Mouse (Mus musculus) myocyte (in vitro differentiated cells): ENCODE measurements around the gene Daglb. TPM values are rescaled to one million over a fixed set of nuclear protein-coding genes. Genes with fewer than 3 reads are reported as not detected.
"Not testable (repeated sequence)": the region's sequence is repeated elsewhere in the genome, so short reads cannot be mapped to it uniquely, and the experiment has no call there.

Experiments
- H3K27me3 ChIP-seq: one replicate; pipeline ENCODE4 v1.6.1; 2011; ENCODE audit not compliant: control insufficient read depth, insufficient read depth, insufficient read length
- H3K36me3 ChIP-seq: one replicate; pipeline ENCODE4 v1.6.1; 2011; ENCODE audit not compliant: control insufficient read depth, insufficient read depth
- H3K4me2 ChIP-seq: one replicate; pipeline ENCODE4 v1.6.1; 2011; ENCODE audit warnings: low read depth, control low read depth
- H3K4me3 ChIP-seq: one replicate; pipeline ENCODE4 v1.5.1; 2011; ENCODE audit warnings: mild to moderate bottlenecking, control low read depth, moderate library complexity
- H3K79me2 ChIP-seq: one replicate; pipeline ENCODE4 v1.6.1; 2011; ENCODE audit not compliant: control insufficient read depth, insufficient read depth
- H3ac ChIP-seq: one replicate; pipeline ENCODE4 v1.6.1; 2011; ENCODE audit not compliant: control insufficient read depth, insufficient read length
- CEBPB ChIP-seq: IDR thresholded peaks from 2 replicates; pipeline ENCODE4 v1.6.1; 2011; ENCODE audit warnings: mild to moderate bottlenecking, moderate library complexity; ENCODE audit not compliant: poor library complexity, insufficient read depth, severe bottlenecking
- E2F4 ChIP-seq: IDR thresholded peaks from one replicate; pipeline ENCODE4 v1.6.1; 2011; ENCODE audit warnings: mild to moderate bottlenecking, control low read depth, moderate library complexity; ENCODE audit not compliant: insufficient read depth
- MAX ChIP-seq: IDR thresholded peaks from one replicate; pipeline ENCODE4 v1.6.1; 2011; ENCODE audit warnings: low read depth, mild to moderate bottlenecking, control low read depth
- MYOD1 ChIP-seq, 3 experiments: IDR thresholded peaks; one replicate each; pipeline ENCODE4 v1.6.1; 2011; ENCODE audit warnings: control low read depth in 2 of 3, low read depth in 2 of 3, mild to moderate bottlenecking in 2 of 3, moderate library complexity in 1 of 3; ENCODE audit not compliant: insufficient read length in 2 of 3, control insufficient read depth in 1 of 3
- MYOG ChIP-seq, 3 experiments: IDR thresholded peaks; one replicate each; pipeline ENCODE4 v1.6.1; 2011; ENCODE audit warnings: control low read depth in 2 of 3, low read depth in 2 of 3, mild to moderate bottlenecking in 2 of 3; ENCODE audit not compliant: insufficient read length in 2 of 3, control insufficient read depth in 1 of 3, insufficient read depth in 1 of 3
- POLR2A ChIP-seq: IDR thresholded peaks from one replicate; pipeline ENCODE4 v1.6.1; 2011; ENCODE audit warnings: low read depth, mild to moderate bottlenecking, control low read depth, moderate library complexity; ENCODE audit not compliant: insufficient read length
- POLR2AphosphoS2 ChIP-seq: IDR thresholded peaks from one replicate; pipeline ENCODE4 v1.6.1; 2011; ENCODE audit warnings: low read depth, control low read depth; ENCODE audit not compliant: insufficient read length
- REST ChIP-seq: IDR thresholded peaks from one replicate; pipeline ENCODE4 v1.6.1; 2011; ENCODE audit warnings: mild to moderate bottlenecking, control low read depth, moderate library complexity; ENCODE audit not compliant: insufficient read depth, insufficient read length
- SRF ChIP-seq: IDR thresholded peaks from one replicate; pipeline ENCODE4 v1.6.1; 2011; ENCODE audit warnings: low read depth; ENCODE audit not compliant: control insufficient read depth, insufficient read length
- TCF12 ChIP-seq: IDR thresholded peaks from one replicate; pipeline ENCODE4 v1.6.1; 2011; ENCODE audit warnings: mild to moderate bottlenecking, control low read depth; ENCODE audit not compliant: poor library complexity, insufficient read depth, severe bottlenecking
- TCF3 ChIP-seq: IDR thresholded peaks from one replicate; pipeline ENCODE4 v1.6.1; 2011; ENCODE audit warnings: low read depth, control low read depth; ENCODE audit not compliant: insufficient read length
- USF1 ChIP-seq: IDR thresholded peaks from one replicate; pipeline ENCODE4 v1.6.1; 2011; ENCODE audit warnings: low read depth, mild to moderate bottlenecking, control low read depth, moderate library complexity
- polyA plus RNA-seq: library from polyadenylated mRNA; unstranded; fragments of >200 nt; fragmentation: generic; extraction: Trizol; gene quantifications from one replicate; pipeline ENCODE4 v1.2.1, GENCODE M21; 2012; ENCODE audit warnings: missing spikeins

Gene Daglb
- polyA plus RNA-seq, 1 experiment = 3.9 TPM

DNA sequence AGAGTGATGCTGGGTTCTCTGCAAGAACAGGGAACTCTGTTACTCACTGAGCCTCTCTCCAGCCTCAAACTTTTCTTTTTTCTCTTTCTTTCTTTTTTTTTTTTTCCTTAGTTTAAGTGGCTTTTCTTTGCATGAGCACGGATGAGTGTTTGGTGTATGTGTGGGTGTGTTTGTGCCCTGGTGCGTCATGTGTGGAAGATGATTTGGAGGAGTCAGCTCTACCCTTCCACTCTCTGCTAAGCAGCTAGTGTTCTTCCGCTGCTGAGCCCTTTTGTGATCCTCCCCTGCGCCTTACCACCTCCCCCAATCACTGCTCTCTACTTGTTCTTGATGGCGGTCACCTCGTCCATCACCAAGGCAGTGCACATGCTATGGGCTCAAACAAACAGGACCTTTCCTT, 31.3 kb downstream of the Daglb start:
- TF ChIP-seq CEBPB = no peak
- TF ChIP-seq SRF = no peak
- TF ChIP-seq MYOD1 (IDR thresholded peaks at IDR 0.05; ENCODE audit: control insufficient read depth in 1 of 3, insufficient read length in 2 of 3, low read depth in 2 of 3) = no peak
- TF ChIP-seq USF1 = no peak
- no peak for TF ChIP-seq TCF3
- TF ChIP-seq POLR2A = no peak
- TF ChIP-seq E2F4 = no peak
- TF ChIP-seq REST = no peak
- no peak for TF ChIP-seq MAX
- H3K36me3 ChIP-seq = no peaks in the 10 kb centered on the region

DNA sequence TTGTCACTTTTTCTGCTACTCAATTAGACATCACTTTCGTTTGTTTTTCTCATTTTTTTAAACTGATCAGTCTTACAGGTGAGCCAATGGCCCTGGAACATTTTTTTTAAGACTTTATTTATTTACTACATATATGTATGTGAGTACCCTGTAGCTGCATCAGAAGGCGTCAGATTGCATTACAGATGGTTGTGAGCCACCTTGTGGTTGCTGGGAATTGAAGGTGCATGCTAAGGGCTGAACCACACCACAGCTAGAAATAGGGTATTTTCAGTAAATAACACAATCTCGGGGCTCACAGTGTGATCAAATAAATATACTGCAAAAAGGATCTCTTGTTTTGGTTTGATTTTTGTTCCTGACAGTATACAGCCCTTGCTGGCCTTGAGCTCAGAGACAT, 33.1 kb downstream of the Daglb start:
- H3K4me3 ChIP-seq = no peak overlapping the region
- no peaks in the 10 kb centered on the region for H3K79me2 ChIP-seq

More for the DNA sequence above, 31.3 kb downstream of the Daglb start:
- H3K4me2 ChIP-seq = no peak overlapping the region
- H3K79me2 ChIP-seq = no peaks in the 10 kb centered on the region
- no peaks in the 10 kb centered on the region for H3K27me3 ChIP-seq
- H3ac ChIP-seq = no peak overlapping the region
- H3K4me3 ChIP-seq = no peak overlapping the region

DNA sequence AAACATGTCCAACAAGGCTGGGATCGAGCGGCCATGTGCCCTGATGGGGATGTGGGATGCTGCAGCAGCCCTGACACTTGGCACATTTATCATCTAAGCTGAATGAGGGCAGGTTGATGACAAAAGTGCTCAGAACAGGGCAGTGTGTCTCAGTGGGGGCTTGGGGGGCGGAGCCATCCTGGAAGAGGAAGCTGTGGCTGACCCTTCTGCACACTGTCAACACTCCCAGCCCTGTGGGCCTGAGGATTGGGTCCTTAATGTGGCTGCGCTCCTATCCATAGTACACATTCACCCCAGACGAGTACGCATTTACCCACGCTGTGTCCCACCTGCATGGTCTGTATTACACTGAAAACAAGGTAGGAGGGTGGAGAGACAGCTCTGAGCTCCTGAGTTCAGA, 34.8 kb downstream of the Daglb start:
- H3ac ChIP-seq = no peak overlapping the region
- no peaks in the 10 kb centered on the region for H3K79me2 ChIP-seq
- no peaks in the 10 kb centered on the region for H3K27me3 ChIP-seq
- no peaks in the 10 kb centered on the region for H3K36me3 ChIP-seq
- H3K4me2 ChIP-seq = no peak overlapping the region
- TF ChIP-seq TCF3 (no peak), REST (no peak), MYOD1 (IDR thresholded peaks at IDR 0.05; ENCODE audit: control insufficient read depth in 1 of 3, insufficient read length in 2 of 3, low read depth in 2 of 3) (no peak), MAX (no peak), SRF (no peak), CEBPB (no peak), POLR2AphosphoS2 (no peak), E2F4 (no peak), USF1 (no peak), POLR2A (no peak), TCF12 (no peak), MYOG (IDR thresholded peaks at IDR 0.05; ENCODE audit: control insufficient read depth in 1 of 3, insufficient read depth in 1 of 3, insufficient read length in 2 of 3, low read depth in 2 of 3) (no peak)
- no peak overlapping the region for H3K4me3 ChIP-seq

More for the DNA sequence above, 33.1 kb downstream of the Daglb start:
- Histone ChIP-seq H3K27me3 (no peaks in the 10 kb centered on the region), H3ac (no peak overlapping the region), H3K4me2 (no peak overlapping the region), H3K36me3 (no peaks in the 10 kb centered on the region)
- TF ChIP-seq TCF3 (no peak), MAX (no peak), MYOG (IDR thresholded peaks at IDR 0.05; ENCODE audit: control insufficient read depth in 1 of 3, insufficient read depth in 1 of 3, insufficient read length in 2 of 3, low read depth in 2 of 3) (no peak), E2F4 (no peak), MYOD1 (IDR thresholded peaks at IDR 0.05; ENCODE audit: control insufficient read depth in 1 of 3, insufficient read length in 2 of 3, low read depth in 2 of 3) (no peak), CEBPB (no peak), USF1 (no peak), POLR2AphosphoS2 (no peak), POLR2A (no peak), TCF12 (no peak), REST (no peak), SRF (no peak)

DNA sequence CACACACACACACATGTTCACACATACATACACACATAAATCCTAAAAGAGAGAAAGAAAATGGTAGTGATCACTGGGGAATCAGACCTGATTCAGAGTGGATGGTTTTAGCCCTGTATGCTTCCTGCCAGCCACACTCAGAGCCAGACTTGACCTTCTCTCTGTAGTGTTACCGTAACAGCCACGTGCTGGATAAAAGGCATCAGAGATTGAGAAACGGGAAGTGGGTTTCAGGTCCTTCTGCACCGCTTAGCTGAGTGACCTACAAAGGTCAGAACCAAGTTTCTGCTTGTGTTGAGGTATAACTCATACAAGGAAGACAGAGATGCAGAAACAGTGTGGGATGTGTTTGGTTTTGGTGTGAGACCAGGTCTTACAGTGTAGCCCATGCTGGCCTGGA, 35.3 kb downstream of the Daglb start:
- Histone ChIP-seq H3K4me3 (no peak overlapping the region), H3K27me3 (no peaks in the 10 kb centered on the region), H3K4me2 (no peak overlapping the region), H3K36me3 (no peaks in the 10 kb centered on the region), H3ac (no peak overlapping the region), H3K79me2 (no peaks in the 10 kb centered on the region)
- TF ChIP-seq CEBPB (no peak), SRF (no peak), POLR2AphosphoS2 (no peak), MYOG (IDR thresholded peaks at IDR 0.05; ENCODE audit: control insufficient read depth in 1 of 3, insufficient read depth in 1 of 3, insufficient read length in 2 of 3, low read depth in 2 of 3) (no peak), REST (no peak), MAX (no peak), TCF12 (no peak), MYOD1 (IDR thresholded peaks at IDR 0.05; ENCODE audit: control insufficient read depth in 1 of 3, insufficient read length in 2 of 3, low read depth in 2 of 3) (no peak), POLR2A (no peak), USF1 (no peak), E2F4 (no peak), TCF3 (no peak)

DNA sequence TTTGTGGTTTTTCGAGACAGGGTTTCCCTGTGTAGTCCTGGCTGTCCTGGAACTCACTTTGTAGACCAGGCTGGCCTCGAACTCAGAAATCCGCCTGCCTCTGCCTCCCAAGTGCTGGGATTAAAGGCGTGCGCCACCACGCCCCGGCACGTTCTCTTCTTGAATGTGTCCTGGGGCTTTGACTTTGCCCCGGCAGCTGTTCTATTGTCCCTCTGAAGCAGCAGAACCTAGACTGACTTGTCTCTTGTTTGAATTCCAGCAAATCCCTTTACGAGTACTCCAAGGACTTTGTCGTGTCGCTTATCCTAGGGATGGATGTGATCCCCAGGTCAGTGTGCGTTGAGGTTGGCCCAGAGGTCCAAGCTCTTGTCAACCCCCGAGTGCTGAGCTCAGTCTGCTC, 36.3 kb downstream of the Daglb start:
- H3K4me3 ChIP-seq, H3K79me2 ChIP-seq, H3K27me3 ChIP-seq, H3K36me3 ChIP-seq, H3K4me2 ChIP-seq, H3ac ChIP-seq: not testable (repeated sequence)
